Mouse (Mus musculus) limb, embryonic 10.5 days (tissue): ENCODE measurements around the gene Olfr1416. TPM values are rescaled to one million over a fixed set of nuclear protein-coding genes. Genes with fewer than 3 reads are reported as not detected.
A peak's percentile ranks its signal among the peaks of the same experiment; 100 is the strongest.
"Not testable (repeated sequence)": the region's sequence is repeated elsewhere in the genome, so short reads cannot be mapped to it uniquely, and the experiment has no call there.

Source experiments
- DNase-seq: peaks from one replicate; pipeline ENCODE4 v3.0.0-alpha.2; 2017; ENCODE audit warnings: low spot score
- H3K27ac ChIP-seq: fragments of 300-500 bp; sonication (generic); 2 replicates; pipeline ENCODE4 v1.5.1; 2016; ENCODE audit warnings: mild to moderate bottlenecking
- H3K27me3 ChIP-seq: fragments of 300-500 bp; sonication (generic); 2 replicates; pipeline ENCODE4 v1.6.1; 2016; ENCODE audit warnings: low read depth, mild to moderate bottlenecking; ENCODE audit not compliant: poor library complexity, severe bottlenecking
- H3K36me3 ChIP-seq: fragments of 300-500 bp; sonication (generic); 2 replicates; pipeline ENCODE4 v1.6.1; 2016; ENCODE audit warnings: mild to moderate bottlenecking, moderate library complexity
- H3K4me1 ChIP-seq: fragments of 300-500 bp; sonication (generic); 2 replicates; pipeline ENCODE4 v1.6.1; 2016
- H3K4me3 ChIP-seq: fragments of 300-500 bp; sonication (generic); 2 replicates; pipeline ENCODE4 v1.5.1; 2016; ENCODE audit warnings: mild to moderate bottlenecking, moderate library complexity
- H3K9me3 ChIP-seq: fragments of 300-500 bp; sonication (generic); replicated peaks from 2 replicates; pipeline ENCODE4 v1.6.1; 2016; ENCODE audit warnings: mild to moderate bottlenecking
- WGBS: fragments of 180-500 bp; shearing (Covaris S2); methylation state at CpG from one replicate; pipeline ENCODE4 v1.1.7; 2016; 5-methylcytosine and 5-hydroxymethylcytosine counted together
- polyA plus RNA-seq: library from polyadenylated mRNA; unstranded; fragments of >200 nt; fragmentation: Nextera tagmentation; extraction: Ambion mirVana; gene quantifications from 2 replicates; pipeline ENCODE4 v1.2.1, GENCODE M21; 2016

The Olfr1416 gene
- polyA plus RNA-seq = not detected in 2 replicates

DNA sequence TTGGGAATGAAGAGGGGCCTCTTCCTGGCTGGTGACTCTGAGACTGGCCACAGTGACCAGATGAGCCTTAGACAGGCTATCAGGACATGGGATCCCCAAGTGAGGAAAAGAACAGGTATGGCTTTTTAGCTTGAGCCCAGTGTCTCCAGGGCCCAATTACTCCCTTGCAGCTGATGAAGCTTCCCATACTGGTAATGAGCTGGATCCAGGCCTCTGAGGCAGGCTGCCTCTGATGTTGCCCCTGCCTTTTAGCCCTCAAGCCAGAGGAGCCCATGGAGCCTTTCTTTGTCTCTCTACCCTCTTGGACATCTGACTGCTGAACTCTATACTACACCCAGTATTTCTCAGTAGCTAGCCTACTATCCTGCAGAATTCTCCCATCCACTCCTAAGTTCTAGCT is at the start of gene Olfr1416:
Olfr1416 (minus strand) TSS at position 101 of the 400 bp plus-strand sequence.
- H3K4me3 ChIP-seq = no peak within 1 kb of the TSS
- H3K9me3 ChIP-seq = peaks cover 2% of the 10 kb centered on the region; the same call in 1 of the 2 replicates
- H3K36me3 ChIP-seq = no peaks in the 10 kb centered on the region
- no peaks in the 10 kb centered on the region for H3K27me3 ChIP-seq
- no peaks in the 10 kb centered on the region for H3K4me1 ChIP-seq
- no peak for DNase-seq
- no peak within 1 kb of the TSS for H3K27ac ChIP-seq

- WGBS = 90% methylated on average over 3 of the region's 3 CpGs
- H3K9me3 ChIP-seq = no peaks in the 10 kb centered on the region
- DNase-seq = no peak
- no peaks in the 10 kb centered on the region for H3K4me1 ChIP-seq
- H3K27me3 ChIP-seq = no peaks in the 10 kb centered on the region
- no peak overlapping the region for H3K27ac ChIP-seq
- H3K36me3 ChIP-seq = no peaks in the 10 kb centered on the region
- no peak overlapping the region for H3K4me3 ChIP-seq
These were observed 38.9 kb upstream of the Olfr1416 start for GRCm38 (mm10) chr1:92523764-92524163.

GRCm38 (mm10) chr1:92521376-92521775 is 36.5 kb upstream of the Olfr1416 start:
- H3K4me3 ChIP-seq = no peak overlapping the region
- H3K27ac ChIP-seq = no peak overlapping the region
- peak; percentile 62 for DNase-seq
- no peaks in the 10 kb centered on the region for H3K36me3 ChIP-seq
- H3K9me3 ChIP-seq = no peaks in the 10 kb centered on the region
- 20% methylated on average over 10 of the region's 10 CpGs for WGBS
- no peaks in the 10 kb centered on the region for H3K4me1 ChIP-seq
- H3K27me3 ChIP-seq = no peaks in the 10 kb centered on the region

GRCm38 (mm10) chr1:92519046-92519445 is 34.1 kb upstream of the Olfr1416 start:
- Histone ChIP-seq H3K4me3 (no peak overlapping the region), H3K27me3 (no peaks in the 10 kb centered on the region), H3K9me3 (no peaks in the 10 kb centered on the region), H3K36me3 (no peaks in the 10 kb centered on the region), H3K4me1 (no peaks in the 10 kb centered on the region), H3K27ac (no peak overlapping the region)
- DNase-seq = no peak
- 84% methylated on average over 6 of the region's 6 CpGs for WGBS

DNA sequence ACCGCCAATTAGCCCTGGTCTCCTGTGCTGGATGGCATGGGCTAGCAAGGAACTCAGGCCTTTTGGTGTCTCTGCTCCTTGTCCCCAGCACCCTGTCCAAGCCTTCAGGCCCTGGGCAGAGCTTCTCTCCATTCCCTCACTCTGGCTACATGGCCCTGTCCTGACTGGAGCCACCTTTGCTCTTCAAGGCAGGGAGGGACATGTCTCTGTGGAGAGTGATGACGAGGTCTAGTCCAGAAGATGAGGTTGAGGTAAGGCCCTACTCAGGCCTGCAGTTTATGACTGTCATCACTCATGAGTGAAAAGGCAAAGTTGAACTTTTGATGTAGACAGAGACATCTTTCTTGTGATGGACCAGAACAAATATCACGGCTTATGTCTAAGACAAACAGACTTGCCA is 33.6 kb upstream of the Olfr1416 start, which contains the start of gene Olfr1414:
Olfr1414 (minus strand) TSS at position 101 of the 400 bp plus-strand sequence.
- no peak within 1 kb of the TSS for H3K27ac ChIP-seq
- no peaks in the 10 kb centered on the region for H3K4me1 ChIP-seq
- H3K9me3 ChIP-seq = no peaks in the 10 kb centered on the region
- WGBS = 81% methylated on average over 3 of the region's 3 CpGs
- H3K4me3 ChIP-seq = no peak within 1 kb of the TSS
- H3K36me3 ChIP-seq = no peaks in the 10 kb centered on the region
- DNase-seq = no peak
- no peaks in the 10 kb centered on the region for H3K27me3 ChIP-seq

- DNase-seq = no peak
- Histone ChIP-seq H3K9me3 (no peaks in the 10 kb centered on the region), H3K27me3 (no peaks in the 10 kb centered on the region), H3K27ac (no peak overlapping the region), H3K36me3 (no peaks in the 10 kb centered on the region), H3K4me1 (no peaks in the 10 kb centered on the region), H3K4me3 (no peak overlapping the region)
- 84% methylated on average over 11 of the region's 11 CpGs for WGBS
These were observed 30.5 kb upstream of the Olfr1416 start for GRCm38 (mm10) chr1:92515390-92515789.

DNA sequence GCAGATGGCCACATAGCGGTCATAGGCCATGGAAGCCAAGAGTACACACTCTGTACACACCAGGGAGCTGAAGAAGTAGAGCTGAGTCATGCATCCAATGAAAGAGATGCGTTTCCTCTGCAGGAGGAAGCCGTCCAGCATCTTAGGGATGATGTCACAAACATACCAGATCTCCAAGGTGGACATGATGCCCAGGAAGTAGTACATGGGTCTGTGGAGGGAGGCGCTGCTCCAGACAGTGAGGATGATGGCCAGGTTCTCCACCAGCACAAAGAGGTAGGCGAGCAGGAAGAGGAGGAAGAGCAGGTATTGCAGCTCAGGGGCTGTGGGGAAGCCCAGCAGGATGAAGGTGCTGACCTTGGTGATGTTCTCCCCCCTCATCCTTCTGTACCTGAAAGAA is 26.7 kb upstream of the Olfr1416 start:
- not testable (repeated sequence) for H3K27ac ChIP-seq, H3K27me3 ChIP-seq, H3K9me3 ChIP-seq, H3K4me1 ChIP-seq, H3K36me3 ChIP-seq, DNase-seq, H3K4me3 ChIP-seq
- WGBS = 86% methylated on average over 5 of the region's 5 CpGs

DNA sequence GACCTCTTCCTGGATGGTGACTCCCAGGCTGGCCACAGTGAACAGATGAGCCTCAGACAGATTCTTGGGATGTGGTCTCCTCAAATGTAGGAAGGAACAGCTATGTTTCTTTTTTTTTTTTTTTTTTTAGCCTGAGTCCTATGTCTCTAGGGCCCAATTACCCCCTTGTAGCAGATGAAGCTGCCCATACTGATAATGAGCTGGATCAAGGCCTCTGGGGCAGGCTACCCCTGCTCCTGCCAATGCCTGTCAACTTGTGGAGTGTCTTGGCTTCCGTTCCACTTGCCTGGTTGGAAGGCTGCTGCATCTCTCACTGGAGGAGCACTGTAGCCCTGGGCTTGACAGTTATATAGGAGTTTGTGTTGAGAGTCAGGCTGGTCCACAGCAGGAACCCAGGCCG is 11.1 kb upstream of the Olfr1416 start, which contains the start of gene Olfr1415:
Olfr1415 (minus strand) TSS at position 101 of the 400 bp plus-strand sequence.
- H3K27ac ChIP-seq = no peak within 1 kb of the TSS
- H3K4me3 ChIP-seq = no peak within 1 kb of the TSS
- no peaks in the 10 kb centered on the region for H3K9me3 ChIP-seq
- no peaks in the 10 kb centered on the region for H3K36me3 ChIP-seq
- no peaks in the 10 kb centered on the region for H3K4me1 ChIP-seq
- H3K27me3 ChIP-seq = no peaks in the 10 kb centered on the region
- no peak for DNase-seq
- WGBS = 85% methylated on average over 2 of the region's 2 CpGs

- H3K4me1 ChIP-seq = peaks cover 14% of the 10 kb centered on the region
- peak overlapping the region; percentile 87 for H3K4me3 ChIP-seq
- peak overlapping the region; percentile 88 for H3K27ac ChIP-seq
- DNase-seq = no peak
- WGBS = 5% methylated on average over 10 of the region's 10 CpGs
- no peaks in the 10 kb centered on the region for H3K27me3 ChIP-seq
- H3K9me3 ChIP-seq = no peaks in the 10 kb centered on the region
- H3K36me3 ChIP-seq = peaks cover 18% of the 10 kb centered on the region
These were observed 10.8 kb downstream of the Olfr1416 start for GRCm38 (mm10) chr1:92474066-92474578.

GRCm38 (mm10) chr1:92473165-92474041 is 11.5 kb downstream of the Olfr1416 start, which contains the start of gene Ndufa10:
Ndufa10 (minus strand) TSS chr1:92473860.
- 1% methylated on average over 67 of the region's 67 CpGs for WGBS
- H3K36me3 ChIP-seq = peaks cover 26% of the 10 kb centered on the region

DNA sequence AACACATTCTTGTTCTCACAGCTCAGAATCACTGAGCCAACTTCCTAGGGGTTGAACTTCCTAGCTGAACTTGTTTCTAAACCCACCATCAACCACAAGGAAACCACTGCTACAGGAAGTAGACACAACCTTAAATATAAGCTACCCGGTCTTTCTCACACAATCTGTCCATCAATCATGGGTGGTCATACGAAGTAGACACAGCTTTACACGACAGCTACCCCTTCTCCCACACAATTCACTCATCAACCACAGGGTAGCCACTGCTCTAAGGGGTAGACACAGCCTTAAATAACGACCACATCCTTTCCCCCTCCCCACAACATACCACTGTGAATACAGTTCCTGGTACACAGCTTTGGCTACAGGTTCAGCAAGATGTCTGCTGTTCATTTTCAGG is 16.0 kb downstream of the Olfr1416 start:
- 78% methylated on average over 4 of the region's 4 CpGs for WGBS
- no peak for DNase-seq
- Histone ChIP-seq H3K27me3 (no peaks in the 10 kb centered on the region), H3K4me1 (peaks cover 9% of the 10 kb centered on the region), H3K36me3 (peaks cover 71% of the 10 kb centered on the region), H3K27ac (no peak overlapping the region), H3K4me3 (no peak overlapping the region), H3K9me3 (no peaks in the 10 kb centered on the region)

More at GRCm38 (mm10) chr1:92473165-92474041, 11.5 kb downstream of the Olfr1416 start, which contains the start of gene Ndufa10:
- H3K9me3 ChIP-seq = no peaks in the 10 kb centered on the region
- peaks cover 14% of the 10 kb centered on the region for H3K4me1 ChIP-seq
- DNase-seq = peak; percentile 99
- H3K4me3 ChIP-seq = peak within 1 kb of the TSS; percentile 87
- H3K27ac ChIP-seq = peak within 1 kb of the TSS; percentile 88
- no peaks in the 10 kb centered on the region for H3K27me3 ChIP-seq

GRCm38 (mm10) chr1:92458416-92458815 is 26.5 kb downstream of the Olfr1416 start:
- Histone ChIP-seq H3K4me1 (no peaks in the 10 kb centered on the region), H3K36me3 (peaks cover 98% of the 10 kb centered on the region), H3K4me3 (no peak overlapping the region), H3K9me3 (no peaks in the 10 kb centered on the region), H3K27ac (no peak overlapping the region), H3K27me3 (no peaks in the 10 kb centered on the region)
- WGBS = 92% methylated on average over 6 of the region's 6 CpGs
- DNase-seq = no peak

DNA sequence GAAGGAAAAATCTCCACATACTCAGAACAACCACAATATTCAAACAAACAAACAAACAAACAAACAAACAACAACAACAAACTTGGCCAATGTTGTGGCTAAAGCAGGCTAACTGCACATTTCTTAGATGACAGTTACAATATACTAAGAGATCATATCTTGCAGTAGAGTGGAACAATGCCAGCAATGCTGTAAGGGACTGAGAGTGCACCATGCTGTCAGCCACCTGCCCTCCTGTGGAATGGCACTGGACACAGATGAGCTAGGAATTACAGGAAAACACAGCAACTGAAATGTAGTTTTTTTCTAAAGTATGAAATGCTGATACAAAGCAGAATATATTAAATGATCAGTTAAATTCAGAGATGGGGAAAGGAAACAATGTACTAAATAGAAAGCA is 27.2 kb downstream of the Olfr1416 start:
- H3K4me3 ChIP-seq = no peak overlapping the region
- no peak overlapping the region for H3K27ac ChIP-seq
- H3K27me3 ChIP-seq = no peaks in the 10 kb centered on the region
- DNase-seq = no peak
- H3K4me1 ChIP-seq = no peaks in the 10 kb centered on the region
- H3K36me3 ChIP-seq = peaks cover 98% of the 10 kb centered on the region
- H3K9me3 ChIP-seq = no peaks in the 10 kb centered on the region
